Mouse (Mus musculus) liver, embryonic 12.5 days (tissue): ENCODE measurements around the gene Med22. TPM values are rescaled to one million over a fixed set of nuclear protein-coding genes. Genes with fewer than 3 reads are reported as not detected.

ENCODE experiments used
- ATAC-seq: fragments of 200-750 bp; cut with Nextera tagmentation; 2 replicates; pipeline ENCODE4 v1.8.0; 2017; ENCODE audit warnings: moderate number of reproducible peaks, mild to moderate bottlenecking, moderate library complexity
- H3K27ac ChIP-seq: fragments of 300-500 bp; sonication (generic); 2 replicates; pipeline ENCODE4 v1.5.1; 2016; ENCODE audit warnings: mild to moderate bottlenecking
- H3K27me3 ChIP-seq: fragments of 300-500 bp; sonication (generic); replicated peaks from 2 replicates; pipeline ENCODE4 v1.6.1; 2016; ENCODE audit warnings: mild to moderate bottlenecking, moderate library complexity
- H3K36me3 ChIP-seq: fragments of 300-500 bp; sonication (generic); 2 replicates; pipeline ENCODE4 v1.6.1; 2016; ENCODE audit warnings: mild to moderate bottlenecking, moderate library complexity
- H3K4me1 ChIP-seq: fragments of 300-500 bp; sonication (generic); 2 replicates; pipeline ENCODE4 v1.6.1; 2016
- H3K4me2 ChIP-seq: fragments of 300-500 bp; sonication (generic); 2 replicates; pipeline ENCODE4 v1.6.1; 2016; ENCODE audit warnings: mild to moderate bottlenecking, moderate library complexity
- H3K4me3 ChIP-seq: fragments of 300-500 bp; sonication (generic); 2 replicates; pipeline ENCODE4 v1.5.1; 2016; ENCODE audit warnings: mild to moderate bottlenecking, moderate library complexity
- H3K9ac ChIP-seq: fragments of 300-500 bp; sonication (generic); 2 replicates; pipeline ENCODE4 v1.6.1; 2016; ENCODE audit warnings: mild to moderate bottlenecking, moderate library complexity
- H3K9me3 ChIP-seq: fragments of 300-500 bp; sonication (generic); replicated peaks from 2 replicates; pipeline ENCODE4 v1.6.1; 2016; ENCODE audit warnings: mild to moderate bottlenecking, moderate library complexity
- WGBS: fragments of 180-500 bp; shearing (Covaris S2); methylation state at CpG from one replicate; pipeline ENCODE4 v1.1.7; 2016; ENCODE audit not compliant: insufficient replicate concordance; 5-methylcytosine and 5-hydroxymethylcytosine counted together
- polyA plus RNA-seq: library from polyadenylated mRNA; unstranded; fragments of >200 nt; fragmentation: Nextera tagmentation; extraction: Ambion mirVana; gene quantifications from 2 replicates; pipeline ENCODE4 v1.2.1, GENCODE M21; 2016

The Med22 gene
- polyA plus RNA-seq, 1 experiment from 2014 or later, result 32.1 TPM

GRCm38 (mm10) chr2:26914148-26914941 is 3.9 kb upstream of the Med22 start:
- no peaks in the 10 kb centered on the region for H3K27me3 ChIP-seq
- peak overlapping the region; percentile 82 for H3K27ac ChIP-seq
- no peak for ATAC-seq
- peak overlapping the region; percentile 95 for H3K4me2 ChIP-seq
- H3K9ac ChIP-seq, result peak overlapping the region; percentile 86; the same call in 1 of the 2 replicates
- 45% methylated on average over 8 of the region's 8 CpGs for WGBS
- peaks cover 61% of the 10 kb centered on the region for H3K36me3 ChIP-seq
- peaks cover 71% of the 10 kb centered on the region for H3K4me1 ChIP-seq
- H3K9me3 ChIP-seq, result no peaks in the 10 kb centered on the region
- peak overlapping the region; percentile 82 for H3K4me3 ChIP-seq

GRCm38 (mm10) chr2:26913416-26914147 is 3.1 kb upstream of the Med22 start:
- H3K4me2 ChIP-seq, result peak overlapping the region; percentile 95
- peaks cover 56% of the 10 kb centered on the region for H3K36me3 ChIP-seq

GRCm38 (mm10) chr2:26912253-26912770 is 1.8 kb upstream of the Med22 start:
- H3K9me3 ChIP-seq, result no peaks in the 10 kb centered on the region
- H3K27ac ChIP-seq, result peak overlapping the region; percentile 88
- H3K4me3 ChIP-seq, result peak overlapping the region; percentile 76
- peak overlapping the region; percentile 91 for H3K9ac ChIP-seq
- peaks cover 76% of the 10 kb centered on the region for H3K4me1 ChIP-seq
- peaks cover 56% of the 10 kb centered on the region for H3K36me3 ChIP-seq
- no peaks in the 10 kb centered on the region for H3K27me3 ChIP-seq
- peak overlapping the region; percentile 95 for H3K4me2 ChIP-seq
- ATAC-seq, result no peak
- 48% methylated on average over 5 of the region's 5 CpGs for WGBS

More at GRCm38 (mm10) chr2:26913416-26914147, 3.1 kb upstream of the Med22 start:
- 40% methylated on average over 17 of the region's 17 CpGs for WGBS
- no peaks in the 10 kb centered on the region for H3K9me3 ChIP-seq
- peaks cover 76% of the 10 kb centered on the region for H3K4me1 ChIP-seq
- peak overlapping the region; percentile 76 for H3K4me3 ChIP-seq
- no peak for ATAC-seq
- H3K27me3 ChIP-seq, result no peaks in the 10 kb centered on the region
- peak overlapping the region; percentile 31; the same call in 1 of the 2 replicates for H3K9ac ChIP-seq
- peak overlapping the region; percentile 82 for H3K27ac ChIP-seq

- peaks cover 68% of the 10 kb centered on the region for H3K4me1 ChIP-seq
- H3K9me3 ChIP-seq, result no peaks in the 10 kb centered on the region
- no peaks in the 10 kb centered on the region for H3K27me3 ChIP-seq
- peak overlapping the region; percentile 76 for H3K4me3 ChIP-seq
- peak overlapping the region; percentile 91 for H3K9ac ChIP-seq
- WGBS, result under 1% methylated on average over 37 of the region's 37 CpGs
- peak; percentile 23 for ATAC-seq
- peak overlapping the region; percentile 95 for H3K4me2 ChIP-seq
- H3K36me3 ChIP-seq, result peaks cover 66% of the 10 kb centered on the region
- H3K27ac ChIP-seq, result peak overlapping the region; percentile 88
Measured at GRCm38 (mm10) chr2:26910994-26911765, 703 bp upstream of the Med22 start.

- Histone ChIP-seq H3K27ac (peak overlapping the region; percentile 88), H3K4me2 (peak overlapping the region; percentile 95), H3K4me3 (peak overlapping the region; percentile 76), H3K9me3 (no peaks in the 10 kb centered on the region), H3K9ac (peak overlapping the region; percentile 91), H3K27me3 (no peaks in the 10 kb centered on the region), H3K4me1 (peaks cover 57% of the 10 kb centered on the region), H3K36me3 (peaks cover 78% of the 10 kb centered on the region)
- ATAC-seq, result no peak
Measured at GRCm38 (mm10) chr2:26909387-26909784, 1.1 kb downstream of the Med22 start.

GRCm38 (mm10) chr2:26908710-26909386 is 1.6 kb downstream of the Med22 start:
- H3K9ac ChIP-seq, result peak overlapping the region; percentile 91
- peak overlapping the region; percentile 76 for H3K4me3 ChIP-seq
- no peaks in the 10 kb centered on the region for H3K27me3 ChIP-seq
- peak overlapping the region; percentile 95 for H3K4me2 ChIP-seq
- no peaks in the 10 kb centered on the region for H3K9me3 ChIP-seq
- ATAC-seq, result no peak
- H3K4me1 ChIP-seq, result peaks cover 57% of the 10 kb centered on the region
- H3K36me3 ChIP-seq, result peaks cover 77% of the 10 kb centered on the region
- WGBS, result 54% methylated on average over 18 of the region's 18 CpGs
- H3K27ac ChIP-seq, result no peak overlapping the region

GRCm38 (mm10) chr2:26907109-26907508 is 3.4 kb downstream of the Med22 start:
- 0 out of 2 replicates have a peak overlapping the region, but pooled peaks have one; percentile 14 for H3K9ac ChIP-seq
- peaks cover 48% of the 10 kb centered on the region for H3K4me1 ChIP-seq
- 57% methylated on average over 4 of the region's 4 CpGs for WGBS
- no peak for ATAC-seq
- H3K4me3 ChIP-seq, result no peak overlapping the region
- H3K9me3 ChIP-seq, result no peaks in the 10 kb centered on the region
- no peak overlapping the region for H3K4me2 ChIP-seq
- peaks cover 59% of the 10 kb centered on the region for H3K36me3 ChIP-seq
- H3K27me3 ChIP-seq, result no peaks in the 10 kb centered on the region
- H3K27ac ChIP-seq, result no peak overlapping the region

GRCm38 (mm10) chr2:26906431-26906830 is 4.0 kb downstream of the Med22 start:
- no peaks in the 10 kb centered on the region for H3K27me3 ChIP-seq
- 88% methylated on average over 3 of the region's 3 CpGs for WGBS
- H3K36me3 ChIP-seq, result peaks cover 55% of the 10 kb centered on the region
- no peak overlapping the region for H3K9ac ChIP-seq
- no peaks in the 10 kb centered on the region for H3K9me3 ChIP-seq
- H3K4me3 ChIP-seq, result no peak overlapping the region
- H3K4me1 ChIP-seq, result peaks cover 49% of the 10 kb centered on the region
- no peak for ATAC-seq
- H3K4me2 ChIP-seq, result no peak overlapping the region
- H3K27ac ChIP-seq, result no peak overlapping the region

GRCm38 (mm10) chr2:26905936-26906335 is 4.5 kb downstream of the Med22 start:
- no peak for ATAC-seq
- H3K4me1 ChIP-seq, result peaks cover 54% of the 10 kb centered on the region
- H3K27ac ChIP-seq, result no peak overlapping the region
- no peaks in the 10 kb centered on the region for H3K27me3 ChIP-seq
- H3K4me2 ChIP-seq, result no peak overlapping the region
- H3K36me3 ChIP-seq, result peaks cover 55% of the 10 kb centered on the region
- H3K9ac ChIP-seq, result no peak overlapping the region
- H3K9me3 ChIP-seq, result no peaks in the 10 kb centered on the region
- no peak overlapping the region for H3K4me3 ChIP-seq
- WGBS, result 83% methylated on average over 2 of the region's 2 CpGs

- H3K27me3 ChIP-seq, result no peaks in the 10 kb centered on the region
- H3K4me2 ChIP-seq, result peak overlapping the region; percentile 94
- peak overlapping the region; percentile 90 for H3K4me3 ChIP-seq
- ATAC-seq, result no peak
- H3K36me3 ChIP-seq, result peaks cover 77% of the 10 kb centered on the region
- H3K9ac ChIP-seq, result peak overlapping the region; percentile 89
- peaks cover 45% of the 10 kb centered on the region for H3K4me1 ChIP-seq
- peak overlapping the region; percentile 90 for H3K27ac ChIP-seq
- 16% methylated on average over 7 of the region's 7 CpGs for WGBS
- no peaks in the 10 kb centered on the region for H3K9me3 ChIP-seq
Measured at GRCm38 (mm10) chr2:26903311-26903710, 7.2 kb downstream of the Med22 start.
